Mouse (Mus musculus): ENCODE measurements at regions not wholly inside any gene's neighbourhood (a gene's known extent, or its start where the extent isn't known, plus 50 kb on each side); places are given as distances from the start of the nearest gene placed in this dataset.

DNA sequence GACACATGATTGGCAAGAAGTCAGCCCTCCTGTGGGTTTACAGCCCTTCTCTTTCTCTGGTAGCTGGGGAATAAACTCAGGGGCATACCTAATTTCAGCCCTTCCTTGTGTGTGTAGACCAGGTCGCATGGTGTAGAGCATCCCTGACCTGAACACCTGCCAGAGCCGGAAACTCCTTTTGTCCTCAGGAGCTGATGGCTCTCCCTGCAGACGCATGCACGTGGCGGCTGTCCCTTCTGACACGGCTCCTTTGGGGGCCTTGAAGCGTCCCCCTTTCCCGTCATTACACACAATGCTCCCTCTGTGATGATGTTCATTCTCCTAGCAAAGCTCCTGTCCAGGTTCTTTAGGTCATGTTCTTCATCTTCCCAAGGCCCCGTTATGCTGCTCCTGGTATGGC, 203.3 kb downstream of the Diras2 start:
- Histone ChIP-seq H3K4me3 (ENCODE audit: insufficient read depth, low read length) (no peak overlapping the region), H3K4me1 (ENCODE audit: control insufficient read depth, insufficient read depth, low read length) (no peaks in the 10 kb centered on the region), H3K27ac (ENCODE audit: insufficient read depth, low read depth, low read length) (no peak overlapping the region)
- TF ChIP-seq POLR2A (IDR thresholded peaks at IDR 0.05; ENCODE audit: borderline replicate concordance, low read depth, low read length): no peak
- TF ChIP-seq CTCF (IDR thresholded peaks at IDR 0.05; ENCODE audit: low read depth, low read length): no peak

DNA sequence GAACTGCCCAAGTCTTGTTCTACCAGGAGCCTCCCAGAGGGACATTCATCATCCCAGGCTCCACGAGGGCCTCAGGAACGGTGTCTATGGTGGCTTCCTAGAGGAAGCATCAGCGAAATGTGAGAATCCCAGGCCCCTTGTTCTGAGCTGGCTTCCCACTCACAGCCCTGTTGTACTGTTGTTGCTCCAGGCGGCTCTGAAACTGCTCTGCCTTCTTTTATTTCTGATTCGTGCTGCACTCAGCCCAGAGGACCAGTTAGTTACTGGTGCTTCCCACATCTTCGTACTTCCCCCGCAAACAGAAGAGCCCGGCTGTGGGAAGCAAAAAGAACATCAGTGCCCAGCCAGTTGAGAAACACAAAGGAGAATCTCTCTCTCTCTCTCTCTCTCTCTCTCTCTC, 202.3 kb downstream of the Diras2 start:
- no peak for TF ChIP-seq CTCF (IDR thresholded peaks at IDR 0.05; ENCODE audit: low read depth, low read length)
- no peak for TF ChIP-seq POLR2A (IDR thresholded peaks at IDR 0.05; ENCODE audit: borderline replicate concordance, low read depth, low read length)
- H3K4me3 ChIP-seq (ENCODE audit: insufficient read depth, low read length): no peak overlapping the region
- H3K27ac ChIP-seq (ENCODE audit: insufficient read depth, low read depth, low read length): no peak overlapping the region
- H3K4me1 ChIP-seq (ENCODE audit: control insufficient read depth, insufficient read depth, low read length): no peaks in the 10 kb centered on the region

DNA sequence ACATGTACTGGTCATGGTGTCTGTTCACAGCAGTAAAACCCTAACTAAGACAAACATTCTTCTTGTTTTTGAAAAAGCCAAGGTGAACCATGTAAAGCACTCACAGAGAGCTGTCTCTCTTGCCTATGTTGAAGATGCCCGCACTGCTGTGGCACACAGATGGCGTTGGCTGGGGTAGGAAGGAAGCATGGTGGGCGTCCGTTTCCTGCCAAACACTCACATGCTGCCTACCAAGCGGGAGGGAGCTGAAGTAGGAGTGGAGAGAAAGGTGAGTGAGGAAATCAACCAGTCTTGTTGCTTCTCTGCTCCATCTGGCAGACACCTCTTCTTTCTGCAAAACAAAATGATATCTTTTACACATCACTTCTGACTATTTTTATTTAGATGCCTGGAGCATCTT, 200.0 kb downstream of the Diras2 start:
- TF ChIP-seq POLR2A (IDR thresholded peaks at IDR 0.05; ENCODE audit: borderline replicate concordance, low read depth, low read length) (no peak), CTCF (IDR thresholded peaks at IDR 0.05; ENCODE audit: low read depth, low read length) (no peak)

DNA sequence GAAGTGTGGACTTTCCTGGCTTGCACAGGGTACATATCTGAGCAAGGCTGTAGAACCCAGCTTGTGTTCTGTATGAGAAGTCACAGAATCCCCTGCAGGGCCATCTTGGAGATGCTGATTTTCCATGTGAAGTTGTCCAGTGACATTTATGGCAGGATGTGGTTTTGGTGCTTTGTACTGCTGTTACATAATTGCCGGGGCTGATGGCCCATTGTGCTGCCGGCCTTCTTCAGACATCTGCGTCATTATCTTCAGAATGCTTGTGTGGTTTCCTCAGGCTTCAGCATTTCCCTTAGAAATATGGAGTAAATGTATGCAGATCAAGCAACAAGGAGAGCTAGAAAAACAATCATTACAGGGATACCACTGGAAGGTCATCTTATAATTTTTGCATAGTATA, 196.1 kb downstream of the Diras2 start:
- H3K4me1 ChIP-seq (ENCODE audit: control insufficient read depth, insufficient read depth, low read length): no peaks in the 10 kb centered on the region
- TF ChIP-seq POLR2A (IDR thresholded peaks at IDR 0.05; ENCODE audit: borderline replicate concordance, low read depth, low read length) (no peak), CTCF (IDR thresholded peaks at IDR 0.05; ENCODE audit: low read depth, low read length) (no peak)

More for the DNA sequence above, 200.0 kb downstream of the Diras2 start:
- no peaks in the 10 kb centered on the region for H3K4me1 ChIP-seq (ENCODE audit: control insufficient read depth, insufficient read depth, low read length)
- no peak overlapping the region for H3K27ac ChIP-seq (ENCODE audit: insufficient read depth, low read depth, low read length)
- H3K4me3 ChIP-seq (ENCODE audit: insufficient read depth, low read length): no peak overlapping the region

DNA sequence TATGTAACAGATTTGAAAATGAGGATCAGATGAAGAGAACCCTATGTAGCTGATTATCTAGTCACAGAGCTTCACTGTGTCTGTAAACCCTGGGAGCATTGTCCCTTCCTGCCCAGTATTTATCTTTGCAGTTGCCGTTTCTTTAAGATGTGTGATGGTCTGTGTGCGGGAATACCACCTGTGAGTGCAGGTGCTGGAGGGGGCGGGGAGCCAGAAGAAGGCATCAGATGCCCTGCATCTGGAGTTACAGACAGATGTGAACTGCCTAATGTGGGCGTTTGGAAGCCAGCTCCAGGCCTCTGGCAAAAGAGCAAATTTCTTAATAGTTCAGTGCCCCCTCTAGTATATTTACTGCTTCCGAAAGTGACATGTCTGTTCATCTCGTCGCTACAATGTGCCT, 193.1 kb downstream of the Diras2 start:
- Histone ChIP-seq H3K4me3 (ENCODE audit: insufficient read depth, low read length) (no peak overlapping the region), H3K4me1 (ENCODE audit: control insufficient read depth, insufficient read depth, low read length) (no peaks in the 10 kb centered on the region), H3K27ac (ENCODE audit: insufficient read depth, low read depth, low read length) (no peak overlapping the region)
- TF ChIP-seq POLR2A (IDR thresholded peaks at IDR 0.05; ENCODE audit: borderline replicate concordance, low read depth, low read length) (no peak), CTCF (IDR thresholded peaks at IDR 0.05; ENCODE audit: low read depth, low read length) (no peak)

More for the DNA sequence above, 196.1 kb downstream of the Diras2 start:
- Histone ChIP-seq H3K27ac (ENCODE audit: insufficient read depth, low read depth, low read length) (no peak overlapping the region), H3K4me3 (ENCODE audit: insufficient read depth, low read length) (no peak overlapping the region)

DNA sequence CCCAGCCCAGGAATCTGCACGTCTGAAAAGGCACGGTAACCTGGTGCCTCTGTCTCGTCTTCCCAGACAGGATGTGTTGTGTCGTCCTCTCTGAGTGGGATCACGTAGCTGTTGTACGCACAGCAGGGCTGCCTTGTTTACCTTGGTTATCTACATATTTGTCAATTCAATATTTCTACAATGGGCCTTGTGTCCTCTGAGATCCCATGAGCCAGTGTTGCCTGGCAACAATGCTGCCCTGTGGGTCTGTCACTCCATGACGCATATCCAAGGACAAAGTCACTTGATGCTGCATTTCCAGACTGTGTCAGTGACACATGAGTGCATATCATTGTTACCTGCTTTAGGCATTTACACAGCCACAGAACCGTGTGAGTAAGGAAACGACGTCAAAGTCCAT, 191.9 kb downstream of the Diras2 start:
- no peak overlapping the region for H3K4me3 ChIP-seq (ENCODE audit: insufficient read depth, low read length)
- H3K4me1 ChIP-seq (ENCODE audit: control insufficient read depth, insufficient read depth, low read length): no peaks in the 10 kb centered on the region
- TF ChIP-seq CTCF (IDR thresholded peaks at IDR 0.05; ENCODE audit: low read depth, low read length): no peak
- no peak for TF ChIP-seq POLR2A (IDR thresholded peaks at IDR 0.05; ENCODE audit: borderline replicate concordance, low read depth, low read length)
- no peak overlapping the region for H3K27ac ChIP-seq (ENCODE audit: insufficient read depth, low read depth, low read length)

DNA sequence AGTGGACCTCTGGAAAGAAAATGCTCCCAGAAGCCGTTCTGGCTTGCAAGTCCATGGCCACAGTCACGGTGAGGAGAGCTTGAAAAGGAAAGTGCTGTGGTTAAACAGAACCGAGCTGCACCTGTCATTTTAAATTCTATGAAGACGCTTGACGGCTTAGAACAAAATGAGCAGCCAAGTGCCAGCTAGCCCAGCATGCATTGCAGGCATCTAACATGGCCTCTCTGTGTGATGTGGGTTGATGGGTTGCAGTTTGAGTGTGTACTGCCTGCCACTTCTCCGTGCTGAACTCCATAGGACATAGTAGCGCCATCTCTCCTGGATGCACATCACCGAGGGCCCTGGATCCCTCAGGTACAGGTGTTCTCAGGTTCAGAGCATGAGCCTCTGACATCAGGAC, 189.1 kb downstream of the Diras2 start:
- H3K27ac ChIP-seq (ENCODE audit: insufficient read depth, low read depth, low read length): no peak overlapping the region
- no peaks in the 10 kb centered on the region for H3K4me1 ChIP-seq (ENCODE audit: control insufficient read depth, insufficient read depth, low read length)
- TF ChIP-seq POLR2A (IDR thresholded peaks at IDR 0.05; ENCODE audit: borderline replicate concordance, low read depth, low read length): no peak
- no peak for TF ChIP-seq CTCF (IDR thresholded peaks at IDR 0.05; ENCODE audit: low read depth, low read length)
- H3K4me3 ChIP-seq (ENCODE audit: insufficient read depth, low read length): no peak overlapping the region

DNA sequence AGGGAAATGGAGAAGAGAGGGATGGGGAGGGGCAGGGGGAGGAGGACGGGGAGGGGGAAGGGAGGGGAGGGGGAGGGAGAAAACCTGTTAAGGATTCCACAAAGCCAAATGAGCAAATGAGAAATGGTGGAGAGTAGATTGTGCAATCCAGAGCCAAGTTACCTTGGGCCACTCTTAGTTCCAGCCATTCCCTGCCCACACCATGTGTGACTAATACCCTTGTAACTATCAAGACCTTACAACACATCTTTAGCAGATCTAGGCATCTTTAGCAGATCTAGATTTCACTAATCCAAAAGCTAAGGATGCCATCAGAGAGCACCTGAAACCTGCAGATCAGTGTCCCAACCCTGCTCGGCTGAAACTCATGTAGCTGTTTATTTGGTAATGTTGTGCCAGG, 186.7 kb downstream of the Diras2 start:
- H3K4me1 ChIP-seq (ENCODE audit: control insufficient read depth, insufficient read depth, low read length): no peaks in the 10 kb centered on the region

DNA sequence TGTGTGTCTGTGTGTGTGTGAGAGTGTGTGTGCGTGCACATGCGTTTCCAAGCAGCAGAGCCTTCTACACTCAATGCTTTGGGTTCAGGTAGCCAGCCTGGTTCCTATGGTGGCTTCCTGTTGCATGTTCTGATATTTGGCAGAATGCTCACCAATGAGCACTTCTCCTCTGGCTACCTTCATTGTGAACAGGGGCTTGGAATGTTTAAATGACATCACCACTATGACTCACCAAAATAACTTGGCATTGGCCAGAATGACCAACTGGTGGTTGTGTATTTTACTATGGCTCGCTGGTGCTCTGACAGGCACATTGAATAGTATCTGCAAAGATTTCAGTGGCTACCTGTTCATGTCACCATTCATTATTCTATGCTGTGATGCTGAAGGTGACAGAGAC, 186.2 kb downstream of the Diras2 start:
- Histone ChIP-seq H3K27ac (ENCODE audit: insufficient read depth, low read depth, low read length) (no peak overlapping the region), H3K4me3 (ENCODE audit: insufficient read depth, low read length) (no peak overlapping the region), H3K4me1 (ENCODE audit: control insufficient read depth, insufficient read depth, low read length) (no peaks in the 10 kb centered on the region)
- no peak for TF ChIP-seq POLR2A (IDR thresholded peaks at IDR 0.05; ENCODE audit: borderline replicate concordance, low read depth, low read length)
- TF ChIP-seq CTCF (IDR thresholded peaks at IDR 0.05; ENCODE audit: low read depth, low read length): no peak

More for the DNA sequence above, 186.7 kb downstream of the Diras2 start:
- no peak for TF ChIP-seq CTCF (IDR thresholded peaks at IDR 0.05; ENCODE audit: low read depth, low read length)
- no peak for TF ChIP-seq POLR2A (IDR thresholded peaks at IDR 0.05; ENCODE audit: borderline replicate concordance, low read depth, low read length)
- no peak overlapping the region for H3K4me3 ChIP-seq (ENCODE audit: insufficient read depth, low read length)
- H3K27ac ChIP-seq (ENCODE audit: insufficient read depth, low read depth, low read length): no peak overlapping the region

DNA sequence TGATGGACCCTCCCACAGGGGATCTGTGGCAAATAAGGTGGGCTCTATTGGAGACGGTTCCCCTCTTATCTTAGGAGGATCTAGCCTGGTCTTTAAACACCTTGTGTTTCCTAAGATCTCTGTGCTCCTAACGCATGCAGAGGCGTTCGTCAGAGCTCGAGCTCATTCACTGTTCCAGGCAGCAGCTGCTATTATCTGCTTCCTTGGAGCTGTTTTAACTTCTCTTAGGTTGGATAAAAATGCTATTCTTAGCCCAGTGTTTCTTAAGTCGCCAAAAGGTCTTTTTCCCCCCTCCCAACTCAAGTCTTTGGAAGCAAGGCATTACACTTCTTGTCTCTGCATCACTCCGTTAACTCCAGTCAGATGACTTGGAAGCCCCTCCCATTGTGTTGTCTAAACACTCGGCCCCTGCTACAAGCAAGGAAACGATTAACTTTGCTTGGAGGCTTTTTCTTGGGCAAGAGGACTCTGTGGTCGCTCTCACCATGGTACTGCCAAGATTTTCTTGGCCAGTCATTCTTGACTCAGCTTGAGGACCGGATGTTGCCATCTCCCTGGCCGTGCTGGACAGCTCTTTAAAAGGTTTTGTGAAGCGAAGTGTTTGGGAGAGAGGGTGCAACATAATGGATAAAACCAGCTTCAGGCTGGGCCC, 185.6 kb downstream of the Diras2 start:
- no peaks in the 10 kb centered on the region for H3K4me1 ChIP-seq (ENCODE audit: control insufficient read depth, insufficient read depth, low read length)
- H3K27ac ChIP-seq (ENCODE audit: insufficient read depth, low read depth, low read length): no peak overlapping the region
- no peak for TF ChIP-seq CTCF (IDR thresholded peaks at IDR 0.05; ENCODE audit: low read depth, low read length)
- TF ChIP-seq POLR2A (IDR thresholded peaks at IDR 0.05; ENCODE audit: borderline replicate concordance, low read depth, low read length): no peak
- H3K4me3 ChIP-seq (ENCODE audit: insufficient read depth, low read length): no peak overlapping the region

DNA sequence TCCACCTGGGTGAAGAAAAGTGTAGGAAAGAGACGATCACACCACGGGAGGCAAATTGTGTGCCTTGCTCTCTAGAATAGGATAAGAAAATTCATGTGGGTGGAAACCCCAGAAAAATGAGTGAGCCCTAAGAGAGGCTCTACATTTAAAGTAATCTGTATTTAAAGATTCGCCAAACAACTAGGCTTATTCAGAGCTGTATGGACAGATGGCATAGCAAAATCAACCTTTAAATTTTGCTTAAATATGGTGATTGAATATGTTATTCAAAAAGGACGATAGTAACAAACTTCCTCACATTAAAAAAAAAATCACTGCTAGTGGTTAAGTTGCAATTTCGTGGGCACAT, 185.1 kb downstream of the Diras2 start:
- TF ChIP-seq CTCF (IDR thresholded peaks at IDR 0.05; ENCODE audit: low read depth, low read length) (no peak), POLR2A (IDR thresholded peaks at IDR 0.05; ENCODE audit: borderline replicate concordance, low read depth, low read length) (no peak)
- Histone ChIP-seq H3K4me3 (ENCODE audit: insufficient read depth, low read length) (no peak overlapping the region), H3K27ac (ENCODE audit: insufficient read depth, low read depth, low read length) (no peak overlapping the region), H3K4me1 (ENCODE audit: control insufficient read depth, insufficient read depth, low read length) (no peaks in the 10 kb centered on the region)
